Mouse (Mus musculus) thymus, adult 2 months (tissue): ENCODE results near the gene Sh3rf1. TPM values are rescaled to one million over a fixed set of nuclear protein-coding genes. Genes with fewer than 3 reads are reported as not detected.

Experiments
- DNase-seq: peaks from one replicate; pipeline ENCODE4 v3.0.0; 2021
- H3K27ac ChIP-seq: fragments of 200-500 bp; 2 replicates; pipeline ENCODE4 v1.5.1; 2012; ENCODE audit warnings: low read length, control low read depth; ENCODE audit not compliant: control insufficient read depth, insufficient read depth
- H3K27me3 ChIP-seq: fragments of 200-500 bp; 2 replicates; pipeline ENCODE4 v1.6.1; 2012; ENCODE audit warnings: mild to moderate bottlenecking, low read length, moderate library complexity, mixed read lengths; ENCODE audit not compliant: control insufficient read depth, insufficient read depth
- H3K36me3 ChIP-seq: fragments of 200-500 bp; 2 replicates; pipeline ENCODE4 v1.6.1; 2012; ENCODE audit warnings: mild to moderate bottlenecking, low read length, moderate library complexity; ENCODE audit not compliant: control insufficient read depth, insufficient read depth
- H3K4me1 ChIP-seq: fragments of 200-500 bp; replicated peaks from 2 replicates; pipeline ENCODE4 v1.6.1; 2012; ENCODE audit warnings: low read length; ENCODE audit not compliant: control insufficient read depth, insufficient read depth
- H3K4me3 ChIP-seq: fragments of 200-500 bp; 2 replicates; pipeline ENCODE4 v1.5.1; 2012; ENCODE audit warnings: mild to moderate bottlenecking, low read length, control low read depth, moderate library complexity; ENCODE audit not compliant: control insufficient read depth, insufficient read depth
- CTCF ChIP-seq: fragments of 200-500 bp; IDR thresholded peaks from 2 replicates; pipeline ENCODE4 v1.5.1; 2012; ENCODE audit warnings: mild to moderate bottlenecking, control low read depth, low read length, moderate library complexity, borderline replicate concordance; ENCODE audit not compliant: control insufficient read depth, poor library complexity, insufficient read depth; ENCODE audit errors: extremely low read depth
- POLR2A ChIP-seq: fragments of 200-500 bp; IDR thresholded peaks from 2 replicates; pipeline ENCODE4 v1.6.1; 2012; ENCODE audit warnings: mild to moderate bottlenecking, low read length, control low read depth, moderate library complexity; ENCODE audit not compliant: control insufficient read depth, poor library complexity, insufficient read depth; ENCODE audit errors: extremely low read depth
- WGBS: fragments of 180-500 bp; shearing (Covaris S2); methylation state at CpG from one replicate; pipeline ENCODE4 v1.1.7; 2018; 5-methylcytosine and 5-hydroxymethylcytosine counted together
- polyA plus RNA-seq: library from polyadenylated mRNA; depleted of rRNA; stranded (reverse); fragments of >200 nt; gene quantifications from 2 replicates; pipeline ENCODE4 v1.2.3, GENCODE M21; 2012

Sh3rf1 gene
- polyA plus RNA-seq, 1 experiment: 7.6 TPM

GRCm38 (mm10) chr8:61260530-61260929 is 36.9 kb downstream of the Sh3rf1 start:
- Histone ChIP-seq H3K27ac (no peak overlapping the region), H3K4me3 (no peak overlapping the region), H3K4me1 (no peaks in the 10 kb centered on the region), H3K36me3 (no peaks in the 10 kb centered on the region), H3K27me3 (no peaks in the 10 kb centered on the region)
- no peak for TF ChIP-seq POLR2A
- no peak for TF ChIP-seq CTCF
- WGBS: 93% methylated on average over 7 of the region's 7 CpGs
- DNase-seq: no peak

- Histone ChIP-seq H3K36me3 (no peaks in the 10 kb centered on the region), H3K4me3 (no peak overlapping the region), H3K27ac (no peak overlapping the region), H3K27me3 (no peaks in the 10 kb centered on the region), H3K4me1 (no peaks in the 10 kb centered on the region)
- WGBS: 82% methylated on average over 4 of the region's 4 CpGs
- no peak for TF ChIP-seq CTCF
- no peak for TF ChIP-seq POLR2A
- no peak for DNase-seq
Measured at GRCm38 (mm10) chr8:61261374-61261773, 37.7 kb downstream of the Sh3rf1 start.

- no peak overlapping the region for H3K4me3 ChIP-seq
- H3K36me3 ChIP-seq: no peaks in the 10 kb centered on the region
- TF ChIP-seq CTCF: no peak
- no peak for TF ChIP-seq POLR2A
- H3K27me3 ChIP-seq: no peaks in the 10 kb centered on the region
- no peaks in the 10 kb centered on the region for H3K4me1 ChIP-seq
- WGBS: 96% methylated on average over 4 of the region's 4 CpGs
- no peak overlapping the region for H3K27ac ChIP-seq
- no peak for DNase-seq
Measured at GRCm38 (mm10) chr8:61263691-61264090, 40.0 kb downstream of the Sh3rf1 start.

GRCm38 (mm10) chr8:61264881-61265280 is 41.2 kb downstream of the Sh3rf1 start:
- no peaks in the 10 kb centered on the region for H3K36me3 ChIP-seq
- no peak overlapping the region for H3K27ac ChIP-seq
- no peaks in the 10 kb centered on the region for H3K27me3 ChIP-seq
- WGBS: 97% methylated on average over 7 of the region's 7 CpGs
- DNase-seq: no peak
- no peaks in the 10 kb centered on the region for H3K4me1 ChIP-seq
- TF ChIP-seq CTCF (no peak), POLR2A (no peak)
- H3K4me3 ChIP-seq: no peak overlapping the region

GRCm38 (mm10) chr8:61265390-61265789 is 41.7 kb downstream of the Sh3rf1 start:
- no peaks in the 10 kb centered on the region for H3K27me3 ChIP-seq
- no peaks in the 10 kb centered on the region for H3K36me3 ChIP-seq
- no peak overlapping the region for H3K27ac ChIP-seq
- TF ChIP-seq POLR2A: no peak
- no peak for TF ChIP-seq CTCF
- no peak for DNase-seq
- no peak overlapping the region for H3K4me3 ChIP-seq
- H3K4me1 ChIP-seq: no peaks in the 10 kb centered on the region
- 77% methylated on average over 5 of the region's 5 CpGs for WGBS

- TF ChIP-seq CTCF: no peak
- 96% methylated on average over 1 of the region's 1 CpGs for WGBS
- DNase-seq: no peak
- no peak overlapping the region for H3K27ac ChIP-seq
- no peaks in the 10 kb centered on the region for H3K4me1 ChIP-seq
- H3K36me3 ChIP-seq: no peaks in the 10 kb centered on the region
- H3K27me3 ChIP-seq: no peaks in the 10 kb centered on the region
- H3K4me3 ChIP-seq: no peak overlapping the region
Measured at GRCm38 (mm10) chr8:61267061-61267460, 43.4 kb downstream of the Sh3rf1 start.

GRCm38 (mm10) chr8:61267692-61268091 is 44.0 kb downstream of the Sh3rf1 start:
- Histone ChIP-seq H3K36me3 (no peaks in the 10 kb centered on the region), H3K27me3 (no peaks in the 10 kb centered on the region), H3K4me3 (no peak overlapping the region), H3K27ac (no peak overlapping the region), H3K4me1 (no peaks in the 10 kb centered on the region)
- WGBS: 88% methylated on average over 8 of the region's 8 CpGs
- DNase-seq: no peak
- TF ChIP-seq CTCF: no peak
- TF ChIP-seq POLR2A: no peak
